Mouse (Mus musculus): ENCODE results near the gene Srrm1.

GRCm38 (mm10) chr4:135287975-135288374 is 65.1 kb downstream of the Srrm1 start:
- TF ChIP-seq CTCF (IDR thresholded peaks at IDR 0.05; ENCODE audit: low read depth) = no peak
- no peak for TF ChIP-seq EP300 (optimal IDR thresholded peaks at IDR 0.05)

All from stomach, postnatal 0 days (tissue).